Mouse (Mus musculus) left cerebral cortex, postnatal 25 days (tissue): ENCODE data around the gene Fbn1. TPM values are rescaled to one million over a fixed set of nuclear protein-coding genes. Genes with fewer than 3 reads are reported as not detected.
"Not testable (repeated sequence)": the region's sequence is repeated elsewhere in the genome, so short reads cannot be mapped to it uniquely, and the experiment has no call there.

Experiments used
- DNase-seq, 2 experiments: peaks; one replicate each; pipeline ENCODE4 v3.0.0; 2022; ENCODE audit warnings: low spot score in 2 of 2, mixed read lengths in 1 of 2
- intact Hi-C: fragments of 180-260 bp; cut with DNase I; formaldehyde crosslinking; loops from one replicate; pipeline ENCODE4 v1.15.1; 2025
- total RNA-seq, 2 experiments: library from RNA; stranded (reverse); gene quantifications; 2 replicates each; pipeline ENCODE4 v1.2.3; 2021

The Fbn1 gene
- total RNA-seq, 2 experiments from 2014 or later = 4.7 to 5.4 TPM

- intact Hi-C loops = no loop called here
- DNase-seq = no peak
Observed at GRCm38 (mm10) chr2:125314169-125314925, 193.4 kb downstream of the Fbn1 start.

DNA sequence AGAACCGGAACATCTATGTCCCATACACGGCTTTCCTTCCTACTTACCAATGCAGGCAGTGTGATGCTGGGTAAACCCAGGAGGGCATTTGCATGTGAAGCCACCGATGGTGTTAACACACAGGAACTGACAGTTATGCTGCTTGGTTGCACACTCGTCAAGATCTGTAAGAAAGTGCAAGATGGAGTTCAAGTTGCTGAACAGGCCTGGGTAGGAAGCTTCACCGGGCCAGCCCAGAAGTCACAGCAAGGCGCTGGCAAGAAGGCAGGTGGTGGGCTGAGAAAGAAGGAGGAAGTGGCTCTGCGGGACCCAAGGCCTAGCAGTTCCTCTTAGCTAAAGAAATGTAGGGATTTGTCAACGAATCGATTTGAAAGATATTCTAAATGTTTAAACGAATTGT lies 198.1 kb downstream of the Fbn1 start:
- DNase-seq = no peak
- intact Hi-C loops = no loop called here

DNA sequence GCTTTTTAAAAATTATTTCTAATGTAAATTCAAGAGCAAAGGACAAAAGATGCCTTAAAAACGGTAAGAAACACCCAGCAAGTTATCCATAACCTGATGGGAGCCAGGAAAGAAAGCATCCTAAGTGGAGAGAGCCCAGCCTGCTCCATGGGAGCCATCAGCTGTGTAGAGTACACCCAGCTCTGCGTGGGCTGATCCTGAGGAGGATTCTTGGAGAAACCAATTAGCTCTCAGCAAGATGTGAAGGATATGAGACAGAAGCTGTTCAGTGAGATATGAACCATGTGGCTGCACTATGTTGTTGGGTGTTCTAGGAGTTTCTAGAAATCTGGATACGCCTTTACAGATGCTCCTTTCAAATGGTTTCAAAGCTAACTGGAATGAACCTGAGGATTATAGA lies 202.1 kb downstream of the Fbn1 start:
- intact Hi-C loops = loop anchor here (1.0 kb wide), 1 partner anchor 176 kb away; no protein-coding TSS in a partner anchor
- peak; percentile 26 to 70 for DNase-seq

DNA sequence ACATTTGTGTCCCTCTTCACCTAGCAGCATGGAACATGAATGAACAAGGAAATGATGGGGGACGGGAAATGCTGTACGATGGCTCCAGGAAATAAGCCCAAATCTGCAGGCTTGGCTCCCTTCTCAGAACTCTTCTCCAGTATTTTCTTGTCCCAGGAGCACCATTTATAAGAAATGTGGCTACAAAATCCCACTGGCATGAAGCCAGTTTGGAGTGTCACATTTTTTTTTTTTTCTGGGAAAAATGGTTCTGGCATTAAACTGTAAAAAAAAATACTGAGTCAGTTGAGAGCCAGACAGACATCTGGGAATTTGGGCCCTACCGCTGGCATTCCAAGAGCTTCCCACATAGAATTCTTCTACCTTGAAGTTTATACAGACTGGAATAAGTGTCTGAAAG lies 203.0 kb downstream of the Fbn1 start:
- DNase-seq = peak in 1 of 2 experiments; percentile 9
- intact Hi-C loops = loop anchor here (1.0 to 5.0 kb wide), 2 partner anchors 42 to 177 kb away; no protein-coding TSS in a partner anchor

DNA sequence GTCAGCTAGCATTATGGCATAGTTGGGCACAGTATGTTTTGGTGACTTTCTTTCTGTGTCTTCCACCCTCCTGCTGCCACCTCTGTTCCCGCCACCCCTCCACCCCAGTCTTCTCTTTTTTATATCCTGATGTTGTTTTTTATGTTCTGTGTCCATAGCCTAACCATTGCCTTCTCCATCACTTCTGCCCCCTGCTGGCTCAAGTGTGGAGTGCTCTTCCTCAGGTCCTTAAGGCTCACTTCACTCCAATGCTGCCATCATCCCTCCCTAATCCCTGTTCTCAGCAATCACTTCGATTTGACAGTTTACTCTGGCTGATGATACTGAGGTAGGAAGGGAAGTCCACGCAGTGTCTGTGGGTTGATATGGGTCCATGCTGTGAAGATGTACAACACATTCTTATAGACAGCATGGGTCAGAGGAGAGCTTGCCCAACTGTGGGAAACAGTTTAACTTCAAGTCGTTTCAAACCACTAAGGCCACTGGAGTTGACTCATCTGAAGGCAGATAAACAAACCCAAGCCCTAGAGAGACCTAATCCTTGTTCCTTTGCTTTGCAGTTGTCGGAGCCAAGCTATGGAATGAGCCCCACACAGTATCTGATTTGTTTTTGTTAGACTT lies 203.9 kb downstream of the Fbn1 start:
- no peak for DNase-seq
- intact Hi-C loops = loop anchor here (5.0 kb wide), 1 partner anchor 42 kb away; no protein-coding TSS in a partner anchor

DNA sequence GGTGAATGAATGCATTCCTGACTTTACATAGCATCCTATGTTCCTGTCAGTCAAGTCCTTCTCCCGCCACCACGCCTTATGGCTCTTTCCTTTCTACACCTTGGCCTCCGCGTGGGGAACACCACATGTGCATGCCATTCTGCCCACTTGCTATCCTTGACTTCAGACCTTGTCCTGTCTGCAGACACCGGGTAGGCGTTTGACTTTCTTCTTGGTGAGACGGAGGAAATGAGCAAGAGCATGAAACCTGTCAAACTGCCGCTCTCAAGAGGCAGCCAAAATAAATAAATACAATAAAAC lies 205.2 kb downstream of the Fbn1 start:
- DNase-seq = peak; percentile 27 to 74
- intact Hi-C loops = loop anchor here (5.0 kb wide), 1 partner anchor 40 kb away; no protein-coding TSS in a partner anchor

GRCm38 (mm10) chr2:125301877-125302624 lies 205.7 kb downstream of the Fbn1 start:
- intact Hi-C loops = loop anchor here (5.0 kb wide), 1 partner anchor 40 kb away; no protein-coding TSS in a partner anchor
- DNase-seq = peak; percentile 4 to 33

GRCm38 (mm10) chr2:125298841-125299240 lies 209.0 kb downstream of the Fbn1 start:
- intact Hi-C loops = no loop called here
- no peak for DNase-seq

- intact Hi-C loops = no loop called here
Observed at GRCm38 (mm10) chr2:125295526-125295925, 212.3 kb downstream of the Fbn1 start.

GRCm38 (mm10) chr2:125293969-125294491 lies 213.8 kb downstream of the Fbn1 start:
- no peak for DNase-seq
- intact Hi-C loops = no loop called here

More at GRCm38 (mm10) chr2:125295526-125295925, 212.3 kb downstream of the Fbn1 start:
- no peak for DNase-seq

DNA sequence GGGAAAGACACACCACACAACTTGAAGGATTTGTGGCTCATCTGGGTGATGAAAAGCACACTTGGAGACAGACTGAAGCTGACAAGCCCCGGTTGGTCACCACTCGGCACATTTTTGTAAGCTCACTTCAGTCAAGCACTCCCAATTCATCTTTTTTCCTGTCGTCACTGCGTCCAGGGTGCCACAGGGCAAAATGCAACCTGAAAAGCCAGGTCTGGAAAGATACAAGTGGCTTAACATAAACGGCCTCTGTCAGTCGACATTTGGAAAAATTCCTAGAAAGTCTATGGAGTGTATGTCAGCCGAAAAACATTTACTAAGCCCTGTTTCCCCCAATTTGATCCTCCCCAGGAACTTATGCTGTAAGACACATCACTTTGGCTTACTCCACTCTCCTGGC lies 215.2 kb downstream of the Fbn1 start:
- no peak for DNase-seq
- intact Hi-C loops = no loop called here

DNA sequence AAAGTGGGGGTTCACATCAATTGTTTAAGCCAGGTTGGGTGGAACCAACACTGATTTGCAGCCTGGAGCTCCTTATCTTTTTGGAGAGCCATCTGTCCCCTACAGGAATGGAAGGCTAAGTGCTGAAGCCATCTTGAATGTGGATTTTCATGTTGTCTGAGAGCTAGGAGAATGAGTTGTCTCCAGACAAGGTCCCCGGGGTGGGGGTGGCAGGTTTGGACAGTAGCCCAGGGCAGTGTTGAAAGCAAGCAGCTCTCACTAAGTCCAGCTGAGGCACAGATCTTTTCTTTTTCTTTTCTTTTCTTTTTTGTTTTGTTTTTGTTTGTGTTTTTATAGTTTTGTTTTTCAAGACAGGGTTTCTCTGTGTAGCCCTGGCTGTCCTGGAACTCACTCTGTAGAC lies 216.7 kb downstream of the Fbn1 start:
- no peak for DNase-seq
- intact Hi-C loops = no loop called here

DNA sequence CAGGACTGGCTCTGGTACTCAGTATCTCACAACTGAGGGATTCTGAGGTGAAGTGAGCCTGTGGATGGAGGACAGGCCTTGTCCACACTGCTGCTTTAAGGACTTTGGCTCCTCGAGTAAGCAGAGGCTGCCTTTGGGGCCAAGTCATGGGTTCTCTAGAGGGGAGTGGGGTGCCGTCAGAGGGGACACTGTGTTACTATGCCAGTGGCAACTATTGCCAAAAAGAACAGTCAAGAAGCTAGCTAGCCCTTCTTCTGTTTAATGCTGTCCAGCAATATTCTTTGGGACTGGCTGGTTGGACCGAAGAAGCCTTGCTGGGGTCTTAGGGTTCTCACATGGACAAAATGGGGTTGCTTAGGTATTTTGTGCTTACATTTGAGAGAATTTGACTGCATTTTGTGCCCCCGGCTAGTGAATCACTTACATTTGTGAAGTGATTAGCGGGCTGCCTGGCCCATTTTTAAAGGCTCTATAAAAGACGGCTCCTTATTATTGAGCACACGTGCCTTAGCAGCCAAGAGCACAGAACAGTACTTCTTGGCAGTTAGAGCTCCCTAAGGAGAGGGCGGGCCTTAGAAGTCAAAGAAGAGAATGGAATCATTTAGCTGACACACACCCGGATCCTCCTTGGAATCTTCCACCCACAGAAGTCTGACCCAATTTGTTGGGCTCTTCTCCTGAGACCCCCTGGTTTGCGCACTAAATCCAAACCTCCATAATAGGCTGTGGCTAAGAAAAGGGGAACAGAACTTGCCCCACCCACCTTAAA lies 217.4 kb downstream of the Fbn1 start:
- no peak for DNase-seq
- intact Hi-C loops = no loop called here

GRCm38 (mm10) chr2:125285777-125286176 lies 222.0 kb downstream of the Fbn1 start:
- no peak for DNase-seq
- intact Hi-C loops = no loop called here

- no peak for DNase-seq
- intact Hi-C loops = no loop called here
Observed at GRCm38 (mm10) chr2:125282334-125283206, 225.2 kb downstream of the Fbn1 start.

- intact Hi-C loops, DNase-seq: not testable (repeated sequence)
Observed at GRCm38 (mm10) chr2:125279995-125280394, 227.8 kb downstream of the Fbn1 start.

DNA sequence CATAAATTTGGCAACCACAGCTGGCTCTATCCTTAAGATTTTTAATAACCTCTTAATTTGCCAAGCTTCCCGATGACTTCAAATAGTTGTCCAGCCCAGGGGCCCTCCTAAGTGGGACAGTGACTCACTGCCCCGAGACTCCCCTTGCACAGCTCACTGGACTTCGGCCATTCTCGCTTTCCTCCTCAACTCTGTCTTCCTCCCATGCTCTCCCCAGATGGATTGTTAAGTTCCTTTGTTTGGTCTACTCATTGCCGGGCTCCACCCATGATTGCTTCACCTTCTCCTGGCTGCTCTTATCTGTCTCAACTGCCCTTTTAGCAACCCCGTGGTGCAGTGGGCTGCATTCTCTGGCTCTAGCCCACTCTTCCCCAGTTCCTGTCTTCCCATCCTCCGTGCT lies 229.3 kb downstream of the Fbn1 start:
- intact Hi-C loops = no loop called here
- no peak for DNase-seq

GRCm38 (mm10) chr2:125276692-125277091 lies 231.1 kb downstream of the Fbn1 start:
- DNase-seq = no peak
- intact Hi-C loops = no loop called here

DNA sequence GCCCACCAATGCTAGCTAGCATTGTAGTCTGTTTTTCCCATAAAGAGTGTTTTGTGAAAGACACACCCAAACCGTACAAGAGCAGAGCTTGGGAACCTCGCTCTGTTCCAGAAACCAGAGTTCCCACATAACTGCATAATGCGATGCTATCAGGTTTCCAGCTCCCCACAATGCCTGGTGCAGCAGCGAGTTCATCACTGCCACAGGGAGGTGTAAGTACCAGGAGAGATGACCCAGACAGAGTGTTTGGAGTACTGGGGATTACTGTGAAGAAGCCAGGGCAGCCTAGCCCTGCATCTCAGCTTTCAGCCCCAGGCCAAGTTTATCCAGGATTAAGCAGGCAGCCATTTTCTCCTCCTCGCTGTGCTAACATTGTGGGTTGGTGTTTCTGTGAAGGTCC lies 232.2 kb downstream of the Fbn1 start:
- DNase-seq = no peak
- intact Hi-C loops = no loop called here
